Mouse (Mus musculus) embryonic fibroblast, embryonic 13.5 days (primary cell): ENCODE data around the gene Tns2. TPM values are rescaled to one million over a fixed set of nuclear protein-coding genes. Genes with fewer than 3 reads are reported as not detected.
A peak's percentile ranks its signal among the peaks of the same experiment; 100 is the strongest.
"Not testable (repeated sequence)": the region's sequence is repeated elsewhere in the genome, so short reads cannot be mapped to it uniquely, and the experiment has no call there.

Experiments
- H3K27ac ChIP-seq: 2 replicates; pipeline ENCODE4 v1.5.1; 2012; ENCODE audit warnings: low read length, control low read depth, inconsistent platforms; ENCODE audit not compliant: insufficient read depth
- H3K4me1 ChIP-seq: 2 replicates; pipeline ENCODE4 v1.6.1; 2011; ENCODE audit warnings: low read length; ENCODE audit not compliant: control insufficient read depth, insufficient read depth
- H3K4me3 ChIP-seq: 2 replicates; pipeline ENCODE4 v1.5.1; 2011; ENCODE audit warnings: mild to moderate bottlenecking, control low read depth, low read length; ENCODE audit not compliant: insufficient read depth
- CTCF ChIP-seq: IDR thresholded peaks from 2 replicates; pipeline ENCODE4 v1.5.1; 2011; ENCODE audit warnings: mild to moderate bottlenecking, control low read depth, low read length, moderate library complexity, borderline replicate concordance; ENCODE audit not compliant: insufficient read depth
- POLR2A ChIP-seq: IDR thresholded peaks from 2 replicates; pipeline ENCODE4 v1.6.1; 2011; ENCODE audit warnings: low read depth, mild to moderate bottlenecking, control low read depth, low read length, moderate library complexity
- polyA plus RNA-seq: library from polyadenylated mRNA; stranded (reverse); fragments of >200 nt; gene quantifications from 2 replicates; pipeline ENCODE4 v1.2.4, GENCODE M21; 2011; ENCODE audit warnings: low read depth; ENCODE audit not compliant: missing spikeins, insufficient read length

Gene Tns2
- polyA plus RNA-seq, 1 experiment = 71.1 TPM

GRCm38 (mm10) chr15:102147674-102148402 lies 47.6 kb downstream of the Tns2 start:
- H3K4me1 ChIP-seq = peaks cover 29% of the 10 kb centered on the region
- peak overlapping the region; percentile 34; the same call in 1 of the 2 replicates for H3K27ac ChIP-seq
- no peak overlapping the region for H3K4me3 ChIP-seq
- TF ChIP-seq CTCF (no peak), POLR2A (no peak)

- Histone ChIP-seq H3K4me1 (peaks cover 22% of the 10 kb centered on the region), H3K27ac (no peak overlapping the region), H3K4me3 (no peak overlapping the region)
- TF ChIP-seq CTCF = no peak
These were observed 49.3 kb downstream of the Tns2 start for GRCm38 (mm10) chr15:102149561-102149960.

- H3K27ac ChIP-seq = peak within 1 kb of the TSS; percentile 70
- no peak within 1 kb of the TSS for H3K4me3 ChIP-seq
- H3K4me1 ChIP-seq = peaks cover 17% of the 10 kb centered on the region
- TF ChIP-seq CTCF (no peak), POLR2A (peak; percentile 49)
These were observed 50.3 kb downstream of the Tns2 start, which contains the start of gene Soat2 for GRCm38 (mm10) chr15:102150301-102151135. Gene Soat2 (plus strand): TSS chr15:102150526.

GRCm38 (mm10) chr15:102152646-102153045 lies 52.4 kb downstream of the Tns2 start:
- Histone ChIP-seq H3K4me3 (no peak overlapping the region), H3K4me1 (peaks cover 10% of the 10 kb centered on the region), H3K27ac (no peak overlapping the region)
- no peak for TF ChIP-seq CTCF
- TF ChIP-seq POLR2A = no peak

- H3K4me3 ChIP-seq, H3K4me1 ChIP-seq, H3K27ac ChIP-seq: not testable (repeated sequence)
These were observed 54.8 kb downstream of the Tns2 start for GRCm38 (mm10) chr15:102155006-102155405.

GRCm38 (mm10) chr15:102156836-102157235 lies 56.6 kb downstream of the Tns2 start:
- TF ChIP-seq CTCF (no peak), POLR2A (no peak)

GRCm38 (mm10) chr15:102160415-102161060 lies 60.3 kb downstream of the Tns2 start:
- no peak overlapping the region for H3K27ac ChIP-seq
- no peaks in the 10 kb centered on the region; the same call in 1 of the 2 replicates for H3K4me1 ChIP-seq
- TF ChIP-seq CTCF (no peak), POLR2A (no peak)
- H3K4me3 ChIP-seq = no peak overlapping the region

More at GRCm38 (mm10) chr15:102156836-102157235, 56.6 kb downstream of the Tns2 start:
- no peaks in the 10 kb centered on the region for H3K4me1 ChIP-seq
- no peak overlapping the region for H3K4me3 ChIP-seq
- H3K27ac ChIP-seq = no peak overlapping the region

GRCm38 (mm10) chr15:102163900-102164693 lies 63.9 kb downstream of the Tns2 start:
- Histone ChIP-seq H3K4me3 (no peak overlapping the region), H3K4me1 (peaks cover 17% of the 10 kb centered on the region), H3K27ac (no peak overlapping the region)
- TF ChIP-seq CTCF (no peak), POLR2A (no peak)

- TF ChIP-seq POLR2A (no peak), CTCF (no peak)
- H3K4me1 ChIP-seq = peaks cover 17% of the 10 kb centered on the region
- H3K27ac ChIP-seq = no peak overlapping the region
- H3K4me3 ChIP-seq = no peak overlapping the region
These were observed 65.4 kb downstream of the Tns2 start for GRCm38 (mm10) chr15:102165468-102166100.

Other genes starting within 250 kb of the Tns2 start
- gene Krt1, start 249.6 kb upstream of the Tns2 start, polyA plus RNA-seq = not detected in 2 replicates
- gene Krt77, start 230.7 kb upstream of the Tns2 start, polyA plus RNA-seq = not detected in 2 replicates
- gene Krt76, start 207.5 kb upstream of the Tns2 start, polyA plus RNA-seq = not detected in 2 replicates
- gene Krt4, start 175.7 kb upstream of the Tns2 start, polyA plus RNA-seq = not detected in 2 replicates
- gene Krt79, start 160.1 kb upstream of the Tns2 start, polyA plus RNA-seq = not detected in 2 replicates
- gene Krt78, start 146.1 kb upstream of the Tns2 start, polyA plus RNA-seq = not detected in 2 replicates
- gene Krt8, start 95.9 kb upstream of the Tns2 start, polyA plus RNA-seq = 0.25 TPM in 1 of 2 replicates, not detected in the other
- 1.6 and 8.2 TPM in 2 replicates for gene Krt18, start 72.2 kb upstream of the Tns2 start, polyA plus RNA-seq
- 309 and 317 TPM in 2 replicates for gene Eif4b, start 26.6 kb upstream of the Tns2 start, polyA plus RNA-seq
- 35.5 and 36.0 TPM in 2 replicates for gene Spryd3, start 35.8 kb downstream of the Tns2 start, polyA plus RNA-seq
- gene Igfbp6, start 43.9 kb downstream of the Tns2 start, polyA plus RNA-seq = 43.0 and 55.0 TPM in 2 replicates
- gene Soat2, start 50.1 kb downstream of the Tns2 start, polyA plus RNA-seq = 1.3 and 2.6 TPM in 2 replicates
- 40.9 and 49.5 TPM in 2 replicates for gene Zfp740, start 102.8 kb downstream of the Tns2 start, polyA plus RNA-seq
- gene Csad, start 104.3 kb downstream of the Tns2 start, polyA plus RNA-seq = 36.5 and 42.7 TPM in 2 replicates
- 0.51 TPM in 1 of 2 replicates, not detected in the other for gene Itgb7, start 131.5 kb downstream of the Tns2 start, polyA plus RNA-seq
- gene Rarg, start 157.1 kb downstream of the Tns2 start, polyA plus RNA-seq = 70.6 and 91.2 TPM in 2 replicates
- 0.30 TPM in 1 of 2 replicates, not detected in the other for gene Gm9918, start 170.2 kb downstream of the Tns2 start, polyA plus RNA-seq
- 47.3 and 55.8 TPM in 2 replicates for gene Mfsd5, start 179.0 kb downstream of the Tns2 start, polyA plus RNA-seq
- gene Espl1, start 195.9 kb downstream of the Tns2 start, polyA plus RNA-seq = 14.5 and 20.1 TPM in 2 replicates
- 239 and 257 TPM in 2 replicates for gene Pfdn5, start 225.7 kb downstream of the Tns2 start, polyA plus RNA-seq
- 35.7 and 42.8 TPM in 2 replicates for gene Myg1, start 231.3 kb downstream of the Tns2 start, polyA plus RNA-seq